Mouse (Mus musculus) brain, adult 2 months (tissue): Measurements from ENCODE around the gene Ppp6r3.

ENCODE experiments used
- DNase-seq: peaks from one replicate; pipeline ENCODE4 v3.0.0; 2011; ENCODE audit warnings: low read depth, low spot score

The Ppp6r3 gene

DNA sequence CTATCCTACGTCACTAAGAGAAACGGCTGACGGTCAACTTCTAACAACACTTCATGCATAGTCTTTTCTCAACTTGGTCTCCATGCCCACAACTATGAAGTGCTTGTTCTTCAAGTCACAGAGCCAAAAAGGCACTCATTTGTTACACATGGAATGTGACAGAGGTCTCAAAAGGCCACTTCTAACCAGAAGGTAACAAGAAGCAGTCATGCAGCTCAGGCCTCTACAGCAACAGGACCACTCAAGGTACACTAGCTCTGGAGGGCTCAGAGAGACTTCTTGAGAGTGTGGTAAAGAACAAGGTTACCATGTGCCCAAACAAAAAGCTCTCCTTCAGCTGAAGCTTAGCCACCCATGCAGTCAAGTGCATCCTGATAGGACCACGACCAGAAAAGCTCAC lies 46.9 kb downstream of the Ppp6r3 start:
- no peak for DNase-seq

DNA sequence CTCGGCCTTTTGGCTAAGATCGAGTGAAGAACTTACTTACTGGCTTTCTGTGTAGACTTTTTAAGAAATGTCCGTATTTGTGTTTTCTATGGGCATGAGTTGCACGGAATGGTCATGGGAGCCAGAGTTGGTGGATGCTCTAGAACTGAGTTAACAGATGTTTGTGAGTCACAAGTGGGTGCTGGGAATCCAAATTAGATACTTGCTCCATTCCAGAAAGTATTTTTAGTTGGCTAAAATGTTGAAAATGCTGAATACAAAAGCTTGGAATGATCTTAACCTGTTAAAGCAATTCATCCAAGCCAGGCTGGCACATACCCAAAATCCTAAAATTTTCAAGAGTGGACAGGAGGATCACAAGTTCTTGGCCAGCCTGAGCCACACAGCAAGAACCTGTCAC lies 48.0 kb downstream of the Ppp6r3 start:
- peak; percentile 72 for DNase-seq

DNA sequence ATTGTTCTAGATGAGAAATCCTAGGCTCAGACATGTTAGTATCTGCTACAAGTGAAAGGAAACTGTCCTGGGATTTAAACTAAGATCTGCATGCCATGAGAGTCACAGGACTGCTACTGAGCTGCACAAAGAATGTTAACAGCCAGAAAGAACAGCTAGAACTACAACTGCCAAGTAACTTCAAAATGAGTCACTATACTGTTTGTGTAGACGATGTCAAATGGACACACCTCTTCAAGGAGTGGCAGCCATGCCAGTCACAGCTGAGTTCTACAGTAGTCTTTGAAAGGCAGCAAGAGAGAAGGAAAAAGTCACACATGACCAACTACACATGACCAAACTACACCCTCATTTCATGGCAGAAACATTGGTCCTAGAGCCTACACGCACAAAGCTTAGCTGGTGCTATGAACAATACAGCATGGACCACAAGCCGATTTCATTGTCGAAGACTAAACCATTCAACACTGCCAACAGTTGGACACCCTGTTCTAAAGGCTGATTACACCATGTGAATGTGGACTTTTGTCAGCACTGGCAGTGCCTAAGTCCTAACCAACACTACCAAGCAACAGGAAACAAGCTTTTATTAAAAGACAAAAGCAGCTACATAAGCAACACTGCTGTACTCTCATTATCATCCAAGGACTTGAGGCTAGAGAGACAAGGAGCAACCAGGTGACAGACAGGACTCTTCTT lies 55.9 kb downstream of the Ppp6r3 start:
- peak; percentile 39 for DNase-seq

DNA sequence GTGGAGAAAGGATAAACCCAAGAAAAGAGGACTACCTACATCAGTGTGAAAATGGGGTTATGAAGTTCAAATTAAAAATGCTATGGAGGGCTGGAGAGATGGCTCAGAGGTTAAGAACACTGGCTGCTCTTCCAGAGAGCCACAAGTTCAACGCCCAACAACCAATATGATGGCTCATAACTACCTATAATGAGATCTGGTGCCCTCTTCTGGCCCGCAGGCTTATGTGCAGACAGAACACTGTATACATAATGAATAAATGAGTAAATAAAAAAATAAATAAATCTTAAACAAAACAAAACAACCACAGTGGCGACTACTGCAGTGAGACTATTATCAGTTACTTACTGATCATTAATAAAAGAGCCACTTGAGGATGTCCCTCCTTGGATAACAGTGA lies 78.3 kb downstream of the Ppp6r3 start:
- no peak for DNase-seq

DNA sequence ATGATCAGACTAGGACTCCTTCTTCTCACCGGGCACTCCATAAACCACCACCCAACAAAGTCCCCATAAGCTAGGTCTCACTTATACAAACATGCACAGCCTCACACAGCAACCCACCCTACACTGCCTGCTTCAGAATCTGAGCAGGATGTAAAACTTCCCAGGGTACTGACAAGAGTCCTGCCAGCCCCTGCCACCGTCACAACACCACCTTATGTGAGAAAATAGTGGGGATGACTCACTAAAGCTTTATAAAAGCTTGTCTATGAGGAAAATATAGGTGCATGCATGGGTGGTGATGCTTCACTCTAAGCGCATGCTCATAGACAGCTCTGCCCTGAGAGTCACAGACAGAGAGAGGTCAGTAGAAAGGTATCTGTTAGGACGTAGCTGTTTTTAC lies 85.7 kb downstream of the Ppp6r3 start:
- DNase-seq: peak; percentile 44

DNA sequence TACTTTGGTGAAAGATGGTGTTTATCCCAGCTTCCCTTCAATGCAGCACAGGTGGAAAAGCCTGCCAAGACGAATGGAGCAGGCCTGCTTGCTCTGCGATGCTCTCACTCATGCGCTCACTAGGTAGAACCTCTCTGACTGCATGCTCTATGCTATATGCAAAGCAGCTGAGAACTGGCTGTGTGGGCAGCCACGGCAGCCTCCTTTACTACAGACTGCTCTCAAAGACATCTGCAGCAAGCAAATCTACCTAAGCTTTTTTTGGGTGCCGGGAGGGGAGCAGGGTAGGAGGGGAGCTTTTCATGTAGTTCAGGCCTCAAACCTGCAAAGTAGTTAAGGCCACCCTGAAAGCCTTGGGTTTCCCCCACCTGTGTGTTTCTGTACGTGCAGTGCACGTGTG lies 92.7 kb downstream of the Ppp6r3 start:
- peak; percentile 81 for DNase-seq

DNA sequence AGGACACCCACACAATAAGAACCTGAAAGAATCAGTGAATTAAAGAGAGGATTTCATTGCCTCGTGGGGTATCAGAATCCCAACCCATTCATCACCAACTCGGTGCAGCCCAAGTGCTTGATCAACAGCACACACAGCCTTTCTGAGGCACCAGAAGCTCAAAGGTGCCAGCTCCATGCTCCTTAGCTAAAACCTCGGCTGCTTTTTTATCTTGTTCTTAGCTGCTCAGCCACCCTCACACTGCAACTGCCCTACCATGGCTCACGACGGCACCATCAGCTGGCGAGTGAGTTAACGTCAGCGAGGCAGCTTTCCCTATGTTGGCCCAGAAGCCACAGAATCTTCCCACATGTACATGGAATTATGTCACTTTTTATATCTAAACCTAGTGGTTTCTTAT lies 95.4 kb downstream of the Ppp6r3 start:
- peak; percentile 72 for DNase-seq

DNA sequence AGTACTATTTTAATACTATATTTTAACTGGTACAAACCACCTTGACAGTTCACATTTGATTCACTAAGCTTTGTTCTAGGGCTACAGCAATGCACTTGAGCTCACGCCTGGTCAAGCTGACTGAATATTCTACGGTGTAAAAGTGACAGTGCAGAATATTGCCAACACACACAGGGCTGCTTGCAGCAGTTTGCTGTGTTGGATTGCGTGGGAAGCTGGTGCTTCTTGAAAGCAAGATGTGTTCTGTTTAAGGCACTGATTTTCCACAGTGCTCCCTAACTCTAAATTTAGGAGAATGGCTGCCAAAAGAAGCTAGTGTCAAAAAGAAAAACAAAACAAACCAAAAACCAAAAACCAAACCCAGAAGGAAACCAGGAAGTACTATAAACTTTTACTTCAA lies 98.6 kb downstream of the Ppp6r3 start:
- peak; percentile 87 for DNase-seq

DNA sequence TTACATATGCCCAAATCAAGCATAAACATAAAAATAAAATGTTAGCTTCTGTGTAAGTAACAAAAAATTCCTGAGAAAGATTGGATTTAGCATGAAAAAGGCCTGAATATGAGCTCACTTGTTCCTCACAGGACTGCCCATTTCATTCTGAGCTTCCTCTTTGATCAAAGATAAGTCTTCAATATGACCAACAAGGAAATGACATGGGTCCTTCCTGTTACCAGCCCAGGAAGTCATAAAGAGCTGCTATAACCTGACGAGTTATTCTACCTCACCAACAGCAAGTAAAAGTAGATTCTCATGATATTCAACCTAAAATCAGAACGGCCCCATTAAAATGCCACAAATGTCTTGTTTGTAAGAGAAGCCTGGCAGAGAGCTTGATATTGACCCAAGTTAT lies 104.3 kb downstream of the Ppp6r3 start:
- no peak for DNase-seq

DNA sequence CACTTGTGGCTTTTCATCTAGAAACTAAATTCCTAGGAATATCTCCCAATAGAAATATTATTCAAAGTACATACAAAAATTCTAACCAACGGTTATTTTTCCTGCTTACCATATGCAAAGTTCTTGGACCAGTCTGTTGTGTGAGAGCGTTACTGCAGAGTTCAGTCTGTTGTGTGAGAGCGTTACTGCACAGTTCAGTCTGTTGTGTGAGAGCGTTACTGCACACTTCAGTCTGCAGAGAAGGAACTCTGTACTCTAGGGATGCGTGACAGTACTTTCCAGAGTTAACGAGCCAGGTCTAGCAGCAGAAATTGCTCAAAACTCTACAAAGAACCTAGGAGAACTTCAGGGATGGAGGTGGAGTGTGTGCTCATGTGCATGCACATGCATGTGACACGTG lies 108.0 kb downstream of the Ppp6r3 start:
- DNase-seq: peak; percentile 24

DNA sequence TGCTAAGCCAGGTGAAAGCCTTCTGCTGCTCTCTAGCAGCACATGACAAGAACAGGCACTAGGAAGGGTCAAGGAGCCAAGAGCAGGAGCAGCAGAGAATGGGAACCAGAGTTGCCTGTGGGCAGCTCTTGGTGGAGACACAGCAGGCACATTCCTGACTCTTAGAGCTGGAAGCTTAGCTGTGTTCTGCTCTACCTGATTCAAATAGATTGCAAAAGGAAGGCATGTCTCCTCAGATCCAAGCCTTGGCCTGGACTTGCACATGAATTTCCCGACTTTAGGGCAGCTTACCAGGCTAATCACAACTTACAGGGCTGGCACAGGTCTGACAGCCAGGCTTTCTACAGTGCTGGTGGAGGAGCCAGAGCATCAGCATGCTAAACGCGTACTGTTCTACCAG lies 115.6 kb downstream of the Ppp6r3 start:
- DNase-seq: no peak

DNA sequence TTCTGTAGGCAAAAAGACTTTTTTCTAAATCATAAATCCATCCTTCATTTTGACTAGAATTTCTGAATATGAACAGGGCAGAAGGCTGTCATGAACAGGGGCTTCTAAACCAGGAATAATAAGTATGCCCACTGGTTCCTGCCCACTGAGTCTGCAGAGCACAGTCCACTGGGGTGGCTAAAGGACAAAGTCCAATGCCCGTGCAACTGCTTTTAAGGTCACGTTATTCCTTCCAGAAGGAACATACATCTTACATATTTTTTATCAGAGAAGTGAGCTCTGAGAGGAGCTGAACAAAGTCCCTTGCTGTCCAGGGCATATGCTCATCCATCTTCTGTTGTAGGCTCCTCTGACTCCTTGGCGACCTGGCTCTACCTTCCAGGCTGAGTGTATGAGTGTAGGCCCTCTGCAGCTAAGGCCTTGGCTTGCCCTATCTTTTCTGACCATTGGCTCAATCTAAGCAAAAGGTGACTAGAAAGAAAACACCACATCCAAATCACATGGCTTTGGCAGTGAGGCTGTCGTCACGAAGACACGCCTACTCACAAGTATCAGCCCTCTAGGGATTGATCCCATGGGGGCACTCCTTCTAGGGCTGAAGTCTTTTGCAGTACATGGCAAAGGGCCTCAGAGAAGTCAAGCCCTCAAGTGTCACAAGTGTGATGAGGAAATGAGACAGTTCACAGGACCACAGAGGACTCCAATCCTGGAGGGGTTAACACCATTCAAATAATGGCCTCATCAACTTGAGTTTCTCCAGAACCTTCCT lies 117.0 kb downstream of the Ppp6r3 start:
- no peak for DNase-seq

DNA sequence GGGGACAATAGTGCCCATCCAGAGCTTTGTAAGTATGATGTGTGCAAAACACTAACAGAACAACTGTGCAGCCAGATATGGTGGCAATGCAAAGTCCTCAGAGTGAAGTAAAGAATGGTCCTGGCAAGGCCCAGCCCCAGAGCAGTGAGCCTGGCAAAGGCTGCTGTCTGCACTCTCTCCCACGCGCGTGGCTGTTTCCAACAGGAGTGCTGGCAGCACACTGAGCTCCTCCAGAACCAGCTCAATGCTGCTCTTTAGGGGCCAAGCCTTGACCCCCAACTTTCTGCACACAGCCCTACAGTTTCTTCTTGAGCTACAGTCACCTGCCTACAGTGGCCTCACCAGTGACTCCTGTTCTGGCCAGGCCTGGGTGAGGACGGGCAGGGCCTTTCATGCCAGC lies 117.8 kb downstream of the Ppp6r3 start:
- peak; percentile 24 for DNase-seq

DNA sequence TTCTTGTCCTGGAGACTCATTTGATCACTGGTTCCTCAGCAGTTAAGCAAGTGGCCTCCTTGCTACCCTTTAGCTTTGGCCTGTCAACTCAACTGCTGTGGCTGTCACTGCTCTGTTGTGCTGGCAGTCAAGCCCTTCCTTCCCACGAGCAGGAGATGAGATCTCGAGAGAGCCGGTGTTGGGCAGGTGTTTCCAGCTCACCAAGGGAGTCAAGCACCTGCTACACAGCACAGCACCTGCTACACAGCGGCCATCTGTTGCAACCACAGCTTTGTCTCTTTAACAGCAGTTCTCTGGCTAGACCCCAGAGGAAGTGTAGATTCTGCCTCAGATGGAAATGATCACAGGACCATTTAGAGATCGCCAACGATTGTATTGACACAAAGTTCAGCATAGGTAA lies 123.9 kb downstream of the Ppp6r3 start:
- DNase-seq: peak; percentile 20

DNA sequence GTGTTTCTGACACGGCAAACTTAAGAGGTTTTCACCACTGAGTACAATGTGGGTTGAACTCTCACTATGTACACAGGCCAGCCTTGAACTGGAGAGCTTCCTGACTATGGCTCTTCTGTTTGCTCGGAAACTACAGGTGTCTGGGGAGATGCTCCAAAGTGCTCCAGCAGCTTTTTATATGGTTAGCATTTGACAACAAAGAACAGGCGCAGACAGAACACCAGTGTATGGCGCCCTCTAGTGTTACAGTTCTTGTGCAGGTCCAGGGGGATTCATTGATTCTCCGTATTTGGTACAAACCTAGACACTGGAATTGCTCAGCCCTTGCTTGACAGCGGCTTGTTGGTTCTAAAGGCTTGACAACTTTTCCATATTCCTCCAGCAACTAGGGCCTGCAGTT lies 124.4 kb downstream of the Ppp6r3 start:
- peak; percentile 86 for DNase-seq

DNA sequence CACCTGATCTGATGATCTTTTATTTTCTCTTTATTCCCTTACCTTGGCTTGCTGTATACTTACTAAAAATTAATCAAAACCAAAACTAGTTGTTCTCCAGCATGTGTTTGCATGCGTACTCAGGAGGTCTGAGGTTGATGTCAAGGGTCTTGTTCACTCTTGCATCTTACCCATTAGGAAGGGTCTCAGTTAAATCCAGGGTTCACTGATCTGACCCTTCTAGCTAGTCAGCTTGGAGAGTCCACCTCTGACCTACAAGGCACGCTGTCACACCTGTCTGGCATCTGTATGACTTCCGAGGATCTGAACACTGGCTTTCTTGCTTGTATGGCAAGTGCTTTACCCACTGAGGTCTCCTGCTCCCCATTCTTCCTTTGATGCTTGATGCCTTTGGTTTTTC lies 124.8 kb downstream of the Ppp6r3 start:
- DNase-seq: no peak

DNA sequence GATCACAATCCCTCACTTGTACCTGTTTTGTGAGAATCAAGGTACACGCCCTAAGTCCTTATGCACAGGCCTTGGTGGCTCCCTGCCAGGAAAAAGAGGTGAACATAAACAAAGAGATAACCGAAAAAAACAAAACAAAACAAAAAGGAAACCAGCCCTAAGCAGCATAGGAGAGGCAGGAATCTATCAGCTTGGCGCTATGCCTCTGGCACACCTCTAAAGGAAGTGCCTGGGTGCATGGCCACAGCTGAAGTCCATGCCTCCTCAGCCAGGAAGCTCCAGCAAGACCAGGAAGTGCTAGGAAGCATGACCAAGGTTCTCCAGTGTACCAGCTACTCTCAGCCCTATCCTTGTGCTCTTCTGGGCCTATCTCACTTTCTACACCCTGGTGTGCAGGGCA lies 126.3 kb downstream of the Ppp6r3 start:
- no peak for DNase-seq

DNA sequence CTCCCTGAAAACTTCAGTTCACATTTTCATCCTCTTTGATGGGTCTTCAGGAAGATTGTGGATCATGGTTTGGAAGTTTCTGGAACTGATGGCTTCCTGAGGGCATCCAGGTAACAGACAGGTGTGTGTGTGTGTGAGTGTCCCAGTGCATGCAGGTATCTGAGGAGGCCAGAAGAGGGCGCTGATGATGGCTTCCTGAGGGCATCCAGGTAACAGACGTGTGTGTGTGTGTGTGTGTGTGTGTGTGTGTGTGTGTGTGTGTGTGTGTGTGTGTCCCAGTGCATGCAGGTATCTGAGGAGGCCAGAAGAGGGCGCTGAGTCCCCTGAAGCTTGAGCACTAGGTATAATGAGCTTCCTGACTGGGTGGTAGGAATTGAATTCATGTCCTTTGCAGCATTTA lies 128.2 kb downstream of the Ppp6r3 start:
- DNase-seq: no peak

DNA sequence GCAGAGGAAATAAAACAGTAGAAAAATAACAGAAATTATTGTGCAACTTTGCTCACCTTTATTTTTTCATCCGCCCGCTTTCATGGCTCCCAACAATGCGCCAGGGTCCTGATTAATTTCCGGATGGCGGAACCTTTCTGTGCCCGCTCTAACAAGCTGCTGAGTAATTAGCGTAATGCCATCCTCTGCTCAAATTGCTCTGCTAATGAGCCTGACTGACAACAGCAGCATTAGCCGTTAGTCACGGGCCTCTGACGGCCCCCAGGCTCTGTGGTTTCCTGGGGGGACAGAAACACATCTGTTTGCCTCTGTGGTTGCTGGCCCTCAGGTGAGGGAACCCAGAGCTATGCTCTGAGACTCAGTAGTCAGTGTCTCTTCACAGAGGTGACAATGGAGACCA lies 134.5 kb downstream of the Ppp6r3 start:
- DNase-seq: no peak

DNA sequence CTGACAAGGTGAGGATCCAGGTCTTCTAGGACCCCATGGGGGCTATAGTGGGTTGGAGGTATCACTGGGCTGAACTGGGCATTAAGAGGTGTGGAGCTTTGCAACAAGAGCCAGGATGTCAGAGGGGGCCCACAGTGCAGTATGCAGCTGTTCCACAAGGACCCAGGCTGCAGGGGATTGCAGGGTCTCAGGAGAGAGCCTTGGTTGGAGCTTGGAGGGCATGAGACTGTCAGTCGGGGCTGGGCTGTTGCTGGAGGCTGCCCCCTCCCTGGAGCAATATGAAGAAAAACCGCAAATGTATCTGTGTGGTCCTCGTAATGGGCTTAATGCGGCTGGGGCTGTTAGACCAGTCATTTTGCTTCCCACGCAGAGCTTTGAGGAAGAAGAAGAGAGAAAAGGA lies 134.9 kb downstream of the Ppp6r3 start:
- DNase-seq: no peak

DNA sequence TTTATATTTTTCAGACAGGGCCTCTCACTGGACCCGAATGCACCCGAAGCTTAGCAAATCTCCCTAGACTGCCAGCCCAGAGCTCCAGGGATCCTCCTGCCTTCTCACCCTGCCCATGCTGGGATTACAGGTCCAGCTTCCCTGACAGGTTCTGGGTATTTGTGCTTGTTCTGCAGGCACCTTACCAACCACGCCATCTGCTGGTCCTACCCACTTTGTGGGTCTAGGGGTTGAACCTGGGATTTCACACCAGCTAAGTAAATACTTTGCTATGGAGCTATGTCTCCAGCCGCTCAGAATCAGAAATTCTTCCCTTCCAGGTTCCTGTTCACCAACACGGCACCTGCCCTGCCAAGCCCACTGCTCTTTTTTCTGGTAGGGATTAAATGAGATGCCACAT lies 137.6 kb downstream of the Ppp6r3 start:
- peak; percentile 20 for DNase-seq

DNA sequence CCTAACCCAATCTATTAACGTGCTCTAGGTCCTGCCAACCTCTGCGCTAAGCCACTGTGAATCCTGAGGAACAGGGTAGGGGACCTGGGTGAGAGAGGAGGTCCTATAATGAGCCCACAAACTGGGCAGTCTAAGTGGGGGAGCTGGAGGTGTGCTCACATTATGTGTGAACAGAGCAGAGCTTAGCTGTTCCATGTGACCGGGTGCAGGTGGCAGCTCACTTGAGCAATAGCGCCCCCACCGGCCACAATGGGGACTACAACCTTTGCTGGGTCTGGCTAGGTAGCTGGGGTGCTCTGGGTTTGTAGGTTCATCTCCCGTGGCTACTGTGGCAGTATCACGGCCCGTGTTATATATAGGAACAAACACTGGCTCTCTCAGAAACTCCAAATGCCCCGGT lies 138.7 kb downstream of the Ppp6r3 start:
- DNase-seq: no peak

DNA sequence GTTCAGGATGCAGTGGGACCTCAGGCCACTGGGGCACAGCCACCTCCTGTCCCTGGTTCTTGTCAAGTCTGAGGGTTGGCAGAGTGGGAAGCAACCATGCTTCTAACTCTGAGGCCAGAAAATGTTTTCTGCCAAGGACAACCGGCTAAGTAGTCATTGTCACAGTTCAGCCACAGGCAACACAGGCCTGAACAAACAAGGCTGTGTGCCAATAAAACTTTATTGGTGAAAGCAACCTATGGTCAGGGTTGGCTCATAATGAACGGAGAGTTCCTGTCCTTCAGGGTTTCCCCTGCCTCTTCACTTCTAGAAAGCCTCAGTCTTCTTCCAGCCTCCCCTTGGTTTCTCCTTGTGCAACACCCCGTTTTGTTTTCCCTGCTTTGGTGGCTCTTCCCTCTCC lies 139.7 kb downstream of the Ppp6r3 start:
- DNase-seq: no peak
